9 mouse cellular contexts compared by ENCODE assay signal in genomic region chr6:115989607-115990006, GRCm38 (mm10). TPM values are rescaled to one million over a fixed set of nuclear protein-coding genes. Genes with fewer than 3 reads are reported as not detected.
DNase-seq lines count a peak whose midpoint lies in the region; ATAC-seq lines count a peak whose summit lies in the region.
"Had no signal": no experiment of that assay in that cellular context is flagged by ENCODE, and none has a peak within 500 bp of the region (broad histone marks: within the 10 kb centered on the region; RNA-seq: fewer than 3 reads in every experiment).

No protein-coding gene starts in this region.

- no peak overlapping the region for H3K9ac ChIP-seq in forebrain, embryonic 16.5 days (replicated peaks; ENCODE audit: low read depth, low read length)
- no peak overlapping the region for H3K9ac ChIP-seq in stomach, embryonic 15.5 days
- H3K9ac ChIP-seq: hindbrain, embryonic 15.5 days had no signal

- DNase-seq in left cerebral cortex, postnatal 25 days (ENCODE audit: low spot score in 2 of 2) = peak; percentile 59 to 82
- no peak for DNase-seq in left cerebral cortex, adult 11 months (ENCODE audit: low spot score)
- DNase-seq in brain, adult 2 months (ENCODE audit: low read depth, low spot score) = peak; percentile 88
- no peak for DNase-seq in embryo, embryonic 11 days

- peak overlapping the region; percentile 23 for H3K4me2 ChIP-seq in forebrain, embryonic 16.5 days (ENCODE audit: low read length)
- peak overlapping the region; percentile 29; the same call in 1 of the 2 replicates for H3K4me2 ChIP-seq in stomach, embryonic 15.5 days
- H3K4me2 ChIP-seq: hindbrain, embryonic 15.5 days had no signal

- H3K27ac ChIP-seq in forebrain, embryonic 16.5 days (ENCODE audit: low read length) = no peak overlapping the region
- no peak overlapping the region for H3K27ac ChIP-seq in stomach, embryonic 15.5 days
- H3K27ac ChIP-seq: hindbrain, embryonic 15.5 days had no signal

- H3K27me3 ChIP-seq in forebrain, embryonic 16.5 days (replicated peaks; ENCODE audit: control insufficient read depth, insufficient read depth, low read length) = peaks cover 19% of the 10 kb centered on the region
- peaks cover 18% of the 10 kb centered on the region for H3K27me3 ChIP-seq in stomach, embryonic 15.5 days (replicated peaks)

- H3K36me3 ChIP-seq in forebrain, embryonic 16.5 days (ENCODE audit: control insufficient read depth, insufficient read depth) = no peaks in the 10 kb centered on the region
- H3K36me3 ChIP-seq in stomach, embryonic 15.5 days = 0 out of 2 replicates have a peak, but pooled peaks cover 3% of the 10 kb centered on the region
- H3K36me3 ChIP-seq: hindbrain, embryonic 15.5 days had no signal

- H3K4me3 ChIP-seq in forebrain, embryonic 16.5 days (replicated peaks; ENCODE audit: low read length) = no peak overlapping the region
- H3K4me3 ChIP-seq in stomach, embryonic 15.5 days (replicated peaks) = peak overlapping the region; percentile 9; the same call in 1 of the 2 replicates
- H3K4me3 ChIP-seq: hindbrain, embryonic 15.5 days had no signal

- WGBS in forebrain, embryonic 16.5 days = 55% methylated on average over 4 of the region's 4 CpGs
- 69% methylated on average over 4 of the region's 4 CpGs for WGBS in stomach, embryonic 15.5 days

- intact Hi-C loops in left cerebral cortex, postnatal 25 days (cut with DNase I) = loop anchor here (2.0 to 5.0 kb wide), 2 partner anchors 75 to 137 kb away; partner anchors contain the start of genes Ift122 and Mbd4

- ATAC-seq in forebrain, embryonic 16.5 days = no peak
- ATAC-seq in stomach, embryonic 15.5 days (ENCODE audit: insufficient read depth, low FRiP score, low read depth) = no peak
- no peak for ATAC-seq in monocyte, adult 5-6 weeks (replicated peaks; ENCODE audit: insufficient number of reproducible peaks, low FRiP score, low TSS enrichment, poor library complexity, severe bottlenecking)

- H3K9me3 ChIP-seq in forebrain, embryonic 16.5 days (ENCODE audit: control insufficient read depth, low read length) = no peaks in the 10 kb centered on the region
- no peaks in the 10 kb centered on the region for H3K9me3 ChIP-seq in stomach, embryonic 15.5 days
- H3K9me3 ChIP-seq: hindbrain, embryonic 15.5 days had no signal

- peaks cover 27% of the 10 kb centered on the region for H3K4me1 ChIP-seq in forebrain, embryonic 16.5 days (replicated peaks; ENCODE audit: control insufficient read depth, insufficient read depth, low read length)
- H3K4me1 ChIP-seq in stomach, embryonic 15.5 days = peaks cover 73% of the 10 kb centered on the region

RNA-seq across cellular contexts. Expression of gene Plxnd1, which starts 5.2 kb away (rescaled TPM):
- total RNA-seq in left cerebral cortex, postnatal 25 days (2021) = 100 to 1,000 TPM; 111 to 124 TPM
- 19.4 and 19.8 TPM in 2 replicates for polyA plus RNA-seq in forebrain, embryonic 16.5 days (2015; fragmentation: Nextera tagmentation; extraction: Ambion mirVana)
- 31.3 and 37.7 TPM in 2 replicates for polyA plus RNA-seq in stomach, embryonic 15.5 days (2015; fragmentation: Nextera tagmentation; extraction: Ambion mirVana)
- 8.2 to 17.6 TPM (median 17.6 TPM) in 3 replicates for total RNA-seq in monocyte, adult 5-6 weeks (2017)

RNA-seq across cellular contexts. Expression of gene H1foo, which starts 44.9 kb away (rescaled TPM):
- total RNA-seq in left cerebral cortex, postnatal 25 days (2021) = not detected
- not detected in 2 replicates for polyA plus RNA-seq in forebrain, embryonic 16.5 days (2015; fragmentation: Nextera tagmentation; extraction: Ambion mirVana)
- not detected in 2 replicates for polyA plus RNA-seq in stomach, embryonic 15.5 days (2015; fragmentation: Nextera tagmentation; extraction: Ambion mirVana)
- not detected in 3 replicates for total RNA-seq in monocyte, adult 5-6 weeks (2017)
- polyA plus RNA-seq: brain, embryonic 14.5 days; hindbrain, embryonic 15.5 days had no signal

RNA-seq across cellular contexts. Expression of gene Rho, which starts 58.1 kb away (rescaled TPM):
- total RNA-seq in left cerebral cortex, postnatal 25 days (2021) = under 1 TPM in 1 of 2 experiments, not detected in 1; 0.25 TPM
- polyA plus RNA-seq in forebrain, embryonic 16.5 days (2015; fragmentation: Nextera tagmentation; extraction: Ambion mirVana) = 0.15 TPM in 1 of 2 replicates, not detected in the other
- polyA plus RNA-seq in stomach, embryonic 15.5 days (2015; fragmentation: Nextera tagmentation; extraction: Ambion mirVana) = 0.15 and 0.31 TPM in 2 replicates
- not detected in 3 replicates for total RNA-seq in monocyte, adult 5-6 weeks (2017)

Comparison
In these comparisons a context has a peak if more than half of its experiments do, and no peak if none do; other contexts are left out.
1. DNase-seq: peak in left cerebral cortex, postnatal 25 days (2 of 2) and brain, adult 2 months (single experiment); none in left cerebral cortex, adult 11 months (single experiment) and embryo, embryonic 11 days (single experiment).